Mouse (Mus musculus) R1 (cell line): ENCODE measurements around the gene Edc4.

Experiments used
- DNase-seq: peaks from one replicate; pipeline ENCODE4 v3.0.0-alpha.2; 2018; ENCODE audit warnings: low read depth, low spot score

The Edc4 gene

DNA sequence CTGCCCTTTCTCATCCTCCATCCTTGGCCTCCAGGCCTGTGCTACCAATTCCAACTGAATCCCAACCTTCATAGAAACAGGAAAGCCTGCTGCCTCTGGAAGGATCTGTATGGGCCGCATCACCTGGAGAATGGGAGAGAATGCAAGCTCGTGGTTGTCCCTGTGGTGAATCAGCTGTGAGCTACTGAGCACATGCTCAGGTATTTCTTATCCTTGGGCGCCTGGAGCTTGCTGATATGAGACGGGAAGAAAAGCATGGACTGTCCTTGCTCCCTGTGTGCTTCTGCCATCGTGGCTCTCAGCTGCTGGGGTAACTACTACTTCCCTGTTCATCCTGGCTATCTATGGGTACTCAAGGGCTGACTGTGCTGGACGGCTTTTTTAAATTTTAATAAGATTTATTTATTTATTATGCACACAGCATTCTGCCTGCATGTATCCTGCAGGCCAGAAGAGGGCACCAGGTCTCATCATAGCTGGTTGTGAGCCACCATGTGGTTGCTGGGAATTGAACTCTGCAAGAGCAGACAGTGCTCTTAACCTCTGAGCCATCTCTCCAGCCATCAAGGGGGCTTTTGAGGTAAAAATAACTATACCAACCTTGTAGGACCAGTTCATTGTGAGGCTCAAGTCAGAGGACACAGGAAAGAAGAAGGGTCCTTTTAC, 14.2 kb upstream of the Edc4 start:
- peak; percentile 54 for DNase-seq

DNA sequence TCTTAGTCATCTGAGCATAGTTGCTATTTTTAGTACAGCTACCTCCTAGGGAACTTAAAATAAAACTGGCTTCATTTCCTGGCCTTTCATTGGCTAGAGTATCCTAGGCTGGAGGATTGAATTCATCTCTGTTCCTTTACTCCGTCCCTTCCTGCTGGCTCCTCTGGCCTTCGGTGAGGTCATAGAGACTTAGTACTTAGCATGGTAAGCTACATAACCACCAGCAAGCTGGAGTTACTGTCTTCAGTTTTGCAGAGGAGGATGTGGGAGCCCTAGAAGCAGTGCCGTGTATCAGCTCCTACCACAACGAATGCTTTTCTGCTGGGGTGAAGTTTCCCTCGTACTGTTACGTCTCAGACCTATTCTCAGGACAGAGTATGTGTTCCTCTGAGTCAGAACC, 6.4 kb upstream of the Edc4 start:
- DNase-seq = no peak

DNA sequence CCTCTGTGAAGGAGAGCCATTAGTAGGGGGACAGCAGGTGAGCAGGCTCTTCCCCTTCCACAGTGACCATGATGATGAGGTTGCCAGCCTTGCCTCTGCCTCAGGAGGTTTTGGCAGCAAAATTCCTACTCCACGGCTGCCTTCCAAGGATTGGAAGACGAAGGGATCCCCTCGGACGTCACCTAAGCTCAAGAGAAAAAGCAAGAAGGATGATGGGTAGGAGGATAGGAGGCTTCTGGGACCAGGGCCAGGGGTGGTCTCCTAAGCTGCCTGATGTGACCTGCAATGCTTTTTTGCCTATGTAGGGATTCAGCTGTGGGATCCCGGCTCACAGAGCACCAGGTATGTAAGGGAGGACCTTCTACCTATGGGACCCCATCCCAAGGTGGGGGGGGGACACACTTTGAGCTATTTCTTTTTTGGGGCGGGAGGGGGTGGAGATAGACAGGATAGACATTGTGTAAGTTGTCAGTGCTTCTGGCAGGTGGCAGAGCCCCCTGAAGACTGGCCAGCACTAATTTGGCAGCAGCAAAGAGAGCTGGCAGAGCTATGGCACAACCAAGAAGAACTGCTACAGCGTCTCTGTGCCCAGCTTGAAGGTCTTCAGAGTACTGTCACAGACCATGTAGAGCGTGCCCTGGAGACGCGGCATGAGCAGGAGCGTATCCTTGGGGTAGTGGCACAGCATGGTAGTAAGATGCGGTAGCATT, 9.2 kb downstream of the Edc4 start:
- no peak for DNase-seq

DNA sequence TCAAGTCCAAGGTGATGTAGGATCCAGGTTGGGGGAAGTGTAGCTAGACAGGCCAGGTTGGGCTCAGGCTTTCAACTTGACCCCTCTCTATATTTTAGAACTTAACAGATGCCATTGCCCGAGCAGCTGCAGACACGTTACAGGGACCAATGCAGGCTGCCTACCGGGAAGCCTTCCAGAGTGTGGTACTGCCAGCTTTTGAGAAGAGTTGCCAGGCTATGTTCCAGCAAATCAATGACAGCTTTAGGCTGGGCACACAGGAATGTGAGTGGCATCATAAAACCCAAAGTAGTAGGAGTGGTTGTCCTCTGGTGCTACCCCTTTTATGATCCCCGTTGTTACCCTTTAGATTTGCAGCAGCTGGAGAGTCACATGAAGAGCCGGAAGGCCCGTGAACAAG, 10.2 kb downstream of the Edc4 start:
- DNase-seq = no peak

DNA sequence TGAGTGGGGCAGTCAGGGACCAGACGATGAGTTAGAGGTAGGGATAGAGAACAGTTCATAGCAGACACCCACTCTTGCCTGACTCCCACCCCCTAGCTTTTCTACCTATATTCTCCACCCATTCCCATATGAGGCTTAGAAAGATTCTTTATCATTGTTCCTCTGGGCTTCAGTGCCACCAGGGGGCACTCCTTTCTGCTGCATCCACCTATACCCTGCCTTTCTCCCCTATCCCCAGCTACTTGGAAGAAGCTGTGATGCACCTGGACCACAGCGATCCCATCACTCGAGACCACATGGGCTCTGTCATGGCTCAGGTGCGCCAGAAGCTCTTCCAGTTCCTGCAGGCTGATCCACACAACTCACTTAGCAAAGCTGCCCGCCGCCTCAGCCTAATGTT, 11.8 kb downstream of the Edc4 start:
- DNase-seq = peak; percentile 46

DNA sequence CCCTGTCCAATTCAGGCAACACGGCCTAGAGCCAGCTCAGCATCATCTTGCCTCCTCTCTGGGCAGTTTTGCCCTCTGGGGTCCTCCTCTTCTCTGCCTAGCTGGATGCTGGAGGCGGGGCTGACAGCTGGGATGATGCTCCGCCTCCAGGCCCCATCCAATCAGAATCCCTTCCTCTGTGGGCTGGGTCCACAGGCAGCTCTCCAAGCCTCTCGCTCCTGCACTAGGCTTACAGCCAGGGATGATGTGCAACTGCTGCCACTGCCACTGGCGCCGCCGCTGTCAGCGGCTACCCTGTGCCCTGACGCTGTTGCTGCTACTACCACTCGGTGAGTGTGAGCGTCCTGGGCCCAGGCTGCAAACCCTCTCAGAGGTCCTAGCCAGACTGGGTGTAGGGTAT, 12.7 kb downstream of the Edc4 start, which contains the start of gene Nrn1l:
Gene Nrn1l, plus strand, starts transcription at position 229 of the 400 bp plus-strand sequence.
- DNase-seq = peak; percentile 92

DNA sequence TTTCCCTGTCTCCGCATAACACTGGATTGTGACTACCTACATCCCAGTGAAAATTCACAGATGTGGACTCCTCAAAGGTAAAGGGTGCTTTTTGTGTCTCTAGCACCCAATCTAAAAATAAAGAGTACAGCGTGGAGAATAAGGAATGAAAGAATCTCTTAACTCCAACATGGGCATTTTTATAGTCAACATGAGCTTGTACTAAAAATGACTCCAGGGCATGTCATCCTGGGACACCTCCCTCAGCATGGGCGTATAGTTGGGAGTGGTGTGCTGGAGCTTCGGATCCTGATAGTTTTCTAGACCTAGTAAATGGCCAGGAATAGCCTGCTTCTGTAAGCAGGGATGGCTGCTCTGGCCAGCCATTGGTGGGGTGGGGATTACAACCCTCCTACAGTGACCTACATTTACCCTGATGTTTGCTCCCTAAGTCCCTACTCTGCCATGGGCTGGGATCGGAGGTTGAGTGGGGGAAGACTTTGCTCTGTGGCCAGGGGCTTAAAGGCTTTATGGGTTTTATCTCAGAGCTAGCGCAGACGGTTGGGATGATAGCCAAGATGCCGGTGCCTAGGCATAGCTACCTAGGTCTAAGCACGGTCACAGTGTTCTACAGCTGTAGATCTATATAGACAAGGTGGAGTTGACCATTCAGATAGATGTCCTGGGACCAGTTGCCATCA, 17.3 kb downstream of the Edc4 start:
- no peak for DNase-seq

DNA sequence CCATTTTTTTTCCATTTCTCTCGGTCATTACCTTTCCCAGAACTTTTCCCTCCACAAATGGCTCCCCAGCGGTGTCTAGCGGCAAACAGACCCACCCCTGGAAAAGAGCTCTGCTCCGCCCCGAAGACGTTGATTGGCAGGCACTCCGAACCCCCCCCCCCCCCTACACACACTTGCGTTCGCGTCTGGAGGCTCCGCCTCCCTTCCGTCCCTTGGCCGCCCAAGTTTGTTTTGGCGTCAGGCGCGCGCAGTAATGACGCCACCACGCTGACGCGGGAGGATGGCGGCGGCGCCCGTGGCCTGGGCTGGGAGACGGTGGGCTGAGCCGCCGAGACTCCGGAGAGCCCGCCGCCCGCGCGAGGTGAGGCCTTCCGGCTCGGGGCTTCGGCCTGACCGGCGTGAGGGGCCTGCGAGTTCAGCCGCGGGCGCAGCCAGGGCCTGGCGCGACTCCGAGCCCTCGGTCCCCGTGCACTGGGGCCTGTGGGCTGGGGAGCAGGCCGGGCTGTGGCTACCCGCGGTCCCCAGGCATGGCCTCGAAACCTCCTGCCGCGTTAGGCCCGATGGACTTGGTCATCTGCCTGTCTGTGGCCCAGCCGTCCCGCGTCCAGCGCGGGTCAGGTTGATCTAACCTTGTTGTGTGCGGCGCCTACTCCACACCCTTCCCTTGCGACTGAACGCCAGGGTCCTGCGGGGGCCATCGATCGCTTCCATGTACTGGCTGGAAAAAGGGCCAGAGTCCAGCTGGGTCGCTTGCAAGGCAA, 19.7 kb downstream of the Edc4 start, which contains the start of gene Pskh1:
Gene Pskh1, plus strand, starts transcription at position 262 of the 761 bp plus-strand sequence.
- peak; percentile 96 for DNase-seq

DNA sequence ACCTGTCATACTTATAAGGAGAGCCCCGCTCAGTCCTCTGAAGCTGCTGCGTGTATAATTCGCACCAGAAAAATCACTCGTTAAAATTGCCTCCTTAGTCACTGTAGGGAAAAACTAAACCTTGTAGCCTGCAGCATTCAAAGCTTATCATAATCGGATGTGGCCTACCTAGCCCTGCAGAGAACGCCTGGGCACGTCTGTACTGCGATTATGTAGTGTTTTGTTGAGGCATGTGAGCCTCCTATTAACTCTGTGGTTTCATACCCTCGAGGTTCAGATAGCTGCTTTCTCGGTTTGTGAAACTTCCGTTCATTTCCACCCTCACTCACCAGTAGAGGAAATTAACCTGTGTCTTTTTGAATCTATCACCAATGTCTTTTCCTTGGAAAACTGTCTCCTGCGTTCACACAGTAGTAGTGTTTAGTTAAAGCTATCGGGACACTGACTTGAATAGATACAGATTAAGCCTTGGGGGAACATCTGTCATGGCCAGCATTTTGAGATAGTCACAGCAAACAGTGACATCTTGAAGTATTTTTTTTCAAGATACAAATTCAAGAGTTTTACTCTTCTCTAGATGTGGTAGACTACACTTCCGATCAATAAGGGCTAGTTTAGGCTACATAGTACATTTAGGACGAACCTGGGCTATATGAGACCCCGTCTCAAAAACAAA, 20.4 kb downstream of the Edc4 start:
- DNase-seq = no peak

DNA sequence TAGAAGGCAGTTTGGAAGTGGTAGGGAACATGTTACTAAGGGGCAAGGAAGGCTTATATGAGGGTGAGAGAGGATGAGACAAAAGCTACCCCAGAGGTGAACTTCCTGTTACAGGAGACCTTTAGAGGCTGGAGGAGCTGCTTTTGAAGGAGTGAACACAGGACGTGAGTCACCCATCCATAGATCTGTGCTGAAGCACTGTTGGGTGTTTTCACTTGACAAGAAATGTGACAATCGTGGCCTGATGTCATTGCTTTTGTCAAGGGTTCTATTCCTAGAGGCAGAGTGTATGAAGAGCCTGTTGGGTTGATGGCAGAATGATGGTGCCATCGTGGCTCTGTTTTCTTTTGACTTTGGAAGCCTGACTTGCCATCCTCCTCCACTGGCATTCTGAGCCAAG, 38.7 kb downstream of the Edc4 start:
- no peak for DNase-seq

DNA sequence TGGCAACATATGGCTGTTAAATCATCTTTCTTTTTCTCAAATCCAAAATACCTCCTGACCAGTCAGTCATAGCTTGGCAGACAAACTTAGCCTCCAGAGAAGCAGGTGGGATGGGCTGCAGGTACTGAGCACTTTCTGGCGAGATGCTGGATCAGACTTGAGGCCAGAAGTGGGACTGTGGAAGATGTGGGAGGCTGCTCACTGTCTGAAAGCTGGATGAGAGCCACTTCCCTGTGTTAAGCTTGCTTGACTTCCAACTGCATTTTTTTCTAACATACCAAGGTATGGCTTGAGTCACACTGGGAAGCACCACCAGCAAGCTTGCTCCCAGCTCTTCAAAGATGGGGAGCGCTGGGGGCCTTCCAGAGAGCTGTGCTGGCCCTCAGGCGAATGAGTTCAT, 44.4 kb downstream of the Edc4 start:
- DNase-seq = no peak

DNA sequence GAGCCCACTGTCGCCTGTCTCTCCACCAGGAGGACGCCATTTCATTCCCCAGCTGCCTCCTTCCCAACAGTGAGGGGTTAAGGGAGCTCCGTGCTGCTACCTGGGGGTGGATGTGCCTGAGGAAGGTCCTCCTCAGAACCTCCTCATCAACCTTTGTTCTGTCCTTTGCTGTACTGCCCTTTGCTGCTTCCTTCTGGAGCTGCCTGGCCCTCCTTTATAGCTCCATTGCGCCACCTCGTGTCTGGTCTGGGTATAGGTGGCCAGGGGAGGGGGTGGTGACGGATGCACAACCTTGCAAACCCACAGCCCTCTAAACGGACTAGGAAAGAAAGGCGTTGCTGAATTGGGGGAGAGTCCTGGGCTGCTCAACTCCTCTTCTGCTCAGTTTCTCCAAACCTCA, 49.9 kb downstream of the Edc4 start:
- DNase-seq = peak; percentile 80

DNA sequence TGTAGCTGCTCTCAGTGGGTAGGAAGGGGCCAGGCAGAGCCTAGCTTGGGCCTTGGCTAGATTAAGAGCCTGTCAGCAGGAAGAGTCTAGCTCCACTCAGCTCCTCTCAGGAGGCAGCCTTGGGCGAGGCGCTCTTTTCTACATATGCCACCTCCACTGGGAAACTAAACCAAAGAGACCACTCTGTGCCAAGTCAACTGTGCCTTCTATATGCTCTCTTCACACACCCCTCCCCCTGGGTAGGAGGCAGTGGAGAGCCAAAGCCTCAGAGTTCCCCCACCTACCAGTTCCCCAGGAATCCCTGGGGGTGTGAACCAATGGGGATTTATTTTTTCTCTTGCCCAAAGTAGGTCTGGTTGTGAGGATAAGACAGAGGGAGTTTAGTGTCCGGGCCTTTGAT, 50.6 kb downstream of the Edc4 start:
- DNase-seq = no peak

DNA sequence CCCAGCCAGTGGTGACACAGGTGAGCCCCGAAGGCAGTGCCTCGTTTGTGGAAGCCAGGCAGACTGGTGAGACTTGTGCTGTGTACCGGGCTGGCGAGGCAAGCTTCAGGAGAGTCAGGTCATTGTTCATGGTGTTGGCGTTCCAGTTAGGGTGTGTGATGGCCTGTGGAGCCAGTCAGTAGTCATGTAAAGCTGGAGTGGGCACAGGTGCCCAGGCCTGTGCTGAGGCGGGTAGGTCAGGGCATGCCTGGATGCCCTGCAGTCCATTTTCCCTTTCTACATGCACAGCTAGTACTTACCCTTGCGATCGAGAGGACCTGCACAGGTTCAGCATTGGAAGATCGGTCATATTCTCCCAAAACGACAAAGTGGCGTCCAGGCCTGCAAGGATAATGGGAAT, 51.8 kb downstream of the Edc4 start:
- no peak for DNase-seq

DNA sequence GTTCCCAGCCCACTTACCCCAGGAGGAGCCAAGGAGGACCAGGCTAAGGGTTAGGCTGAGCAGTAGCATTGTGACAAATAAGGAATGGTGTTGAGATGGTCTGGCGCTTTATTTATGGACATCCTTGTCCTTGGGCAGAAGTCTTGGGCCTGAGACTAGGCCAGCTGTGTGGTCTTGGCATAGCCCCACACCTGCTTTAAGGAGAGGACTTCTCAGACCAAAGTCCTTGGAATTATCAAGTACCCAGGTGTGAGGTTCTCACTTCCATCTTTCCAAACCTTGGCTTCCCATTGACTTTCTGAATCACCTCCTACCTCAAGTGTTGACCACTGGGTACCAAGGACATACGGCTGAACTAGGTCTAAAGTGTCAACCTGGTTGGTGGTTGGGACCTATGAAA, 53.1 kb downstream of the Edc4 start, which contains the start of gene Ctrl:
Gene Ctrl, minus strand, starts transcription at position 101 of the 400 bp plus-strand sequence.
- no peak for DNase-seq

DNA sequence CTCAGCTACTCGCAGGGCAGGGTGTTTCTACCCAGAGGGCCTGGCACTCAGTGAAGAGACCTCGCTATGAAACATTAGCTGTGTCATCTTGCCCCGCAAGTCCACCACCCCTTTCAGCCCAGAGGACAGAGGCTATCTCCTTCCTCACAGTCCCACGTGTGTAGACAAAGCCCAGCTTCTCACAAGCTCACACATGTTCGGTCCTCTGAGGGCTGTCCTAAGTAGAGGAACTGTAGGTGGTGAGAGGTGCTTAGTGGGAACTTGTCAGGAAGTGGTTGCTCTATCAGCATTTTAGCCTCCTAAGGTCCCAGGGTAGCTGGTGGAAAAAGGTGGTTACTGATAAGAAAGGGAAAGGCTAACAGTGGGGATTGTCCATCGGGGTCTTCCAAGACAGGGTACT, 54.4 kb downstream of the Edc4 start:
- no peak for DNase-seq

DNA sequence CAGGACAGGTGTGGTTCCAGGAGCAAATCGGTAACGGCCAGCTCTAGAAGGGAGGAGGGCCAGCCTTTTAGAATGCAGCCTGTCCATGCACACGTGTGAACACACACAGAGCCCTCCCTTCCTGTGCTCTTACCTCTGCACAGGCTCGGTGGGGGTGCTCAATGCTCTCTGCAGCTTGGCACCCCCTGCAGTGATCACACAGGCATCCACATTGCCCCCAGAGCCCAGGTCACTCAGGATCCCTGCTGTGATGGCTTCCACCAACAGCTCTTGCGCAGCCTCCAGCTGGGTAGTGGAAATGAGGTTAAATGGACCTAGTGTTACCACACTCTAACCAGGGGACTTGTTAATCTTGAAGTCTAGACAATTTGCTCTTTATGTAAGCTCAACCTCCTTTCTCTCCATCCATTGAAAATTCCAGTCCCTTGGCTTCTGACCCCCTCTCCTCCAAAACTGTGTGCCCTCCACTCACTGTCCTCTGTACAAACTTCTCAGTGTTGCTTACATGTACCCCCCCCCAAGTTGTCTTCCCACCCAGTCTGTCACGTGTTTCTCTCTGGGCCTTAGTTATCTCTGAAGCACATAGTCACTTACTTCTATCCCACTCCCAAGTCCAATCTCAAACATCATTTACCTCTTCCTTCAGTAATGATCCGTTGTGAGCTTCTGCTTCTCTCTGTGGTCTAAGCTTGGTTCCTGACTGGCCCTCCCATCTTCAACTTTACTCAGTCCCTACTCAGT, 55.4 kb downstream of the Edc4 start:
- DNase-seq = no peak

DNA sequence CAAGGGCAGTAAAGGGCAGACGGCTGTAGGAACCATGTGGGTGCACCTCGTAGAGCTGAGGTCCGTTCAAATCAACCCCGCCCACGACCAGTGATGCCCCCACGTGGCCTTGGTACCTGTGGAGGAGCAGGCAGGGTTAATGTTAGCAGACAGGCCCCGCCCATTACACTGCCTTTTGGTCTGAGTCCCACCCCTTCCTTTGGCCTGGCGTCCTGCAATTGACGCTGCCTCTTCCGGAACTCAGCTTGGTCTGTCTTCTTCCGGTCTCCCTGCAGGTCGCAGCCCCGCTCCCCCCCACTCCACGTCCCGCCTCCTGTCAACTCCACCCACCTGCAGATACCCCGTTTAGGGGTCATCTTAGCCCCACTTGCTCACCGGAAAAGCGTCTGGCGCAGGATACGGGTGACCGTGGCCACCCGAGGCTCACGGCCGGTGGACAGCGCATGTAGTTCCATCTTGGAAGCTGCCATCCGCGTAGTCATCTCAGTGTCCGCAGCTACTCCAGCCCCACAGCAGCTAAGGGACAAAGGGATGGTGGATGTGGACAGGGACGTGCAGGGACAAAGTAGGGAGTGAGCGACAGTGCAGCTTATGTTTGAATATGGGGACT, 56.3 kb downstream of the Edc4 start:
- DNase-seq = peak; percentile 97

DNA sequence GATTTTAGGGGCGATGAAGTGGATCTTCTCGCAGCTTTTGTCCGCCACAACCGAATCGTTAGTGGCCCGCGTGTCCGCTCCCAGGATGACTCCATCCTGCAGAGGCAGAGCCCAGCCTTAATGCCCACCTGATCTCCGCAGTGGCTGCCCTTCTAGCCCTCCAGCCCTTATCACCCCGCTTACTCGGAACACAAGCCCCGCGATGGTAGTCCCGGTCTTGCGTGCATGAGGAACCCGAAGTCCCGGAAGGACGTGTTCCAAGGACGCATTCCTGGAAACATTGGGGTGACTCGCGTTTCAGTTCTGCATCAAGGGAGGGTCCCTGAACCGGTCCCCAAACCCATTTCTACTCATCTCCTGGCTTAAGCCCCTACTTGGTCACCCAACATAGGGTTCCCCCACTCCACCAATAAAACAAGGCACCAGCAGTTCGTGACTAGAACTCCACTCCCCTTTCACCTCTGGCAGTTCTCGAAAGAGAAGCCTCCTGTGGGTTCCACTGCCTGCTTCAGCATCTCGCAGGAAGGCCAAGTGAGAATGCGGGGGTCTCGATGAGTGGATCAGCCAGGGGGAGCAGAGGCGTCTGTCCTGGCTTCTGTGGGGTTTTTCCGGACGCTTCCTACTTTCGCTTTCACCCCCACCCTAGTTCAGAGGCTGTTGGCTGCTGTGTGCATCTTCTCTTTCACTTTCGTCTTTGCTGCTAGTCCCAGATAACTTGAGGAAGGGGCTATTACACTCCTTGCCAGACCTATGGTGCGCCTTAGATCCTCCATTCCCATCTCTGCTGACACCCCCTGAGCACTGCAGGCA, 57.0 kb downstream of the Edc4 start:
- DNase-seq = no peak
